Mouse (Mus musculus): ENCODE data around the gene Nkx2-2. TPM values are rescaled to one million over a fixed set of nuclear protein-coding genes. Genes with fewer than 3 reads are reported as not detected.

Gene Nkx2-2
- not detected in 2 replicates for total RNA-seq (2015)
- not detected in 2 replicates for total RNA-seq (2017)

DNA sequence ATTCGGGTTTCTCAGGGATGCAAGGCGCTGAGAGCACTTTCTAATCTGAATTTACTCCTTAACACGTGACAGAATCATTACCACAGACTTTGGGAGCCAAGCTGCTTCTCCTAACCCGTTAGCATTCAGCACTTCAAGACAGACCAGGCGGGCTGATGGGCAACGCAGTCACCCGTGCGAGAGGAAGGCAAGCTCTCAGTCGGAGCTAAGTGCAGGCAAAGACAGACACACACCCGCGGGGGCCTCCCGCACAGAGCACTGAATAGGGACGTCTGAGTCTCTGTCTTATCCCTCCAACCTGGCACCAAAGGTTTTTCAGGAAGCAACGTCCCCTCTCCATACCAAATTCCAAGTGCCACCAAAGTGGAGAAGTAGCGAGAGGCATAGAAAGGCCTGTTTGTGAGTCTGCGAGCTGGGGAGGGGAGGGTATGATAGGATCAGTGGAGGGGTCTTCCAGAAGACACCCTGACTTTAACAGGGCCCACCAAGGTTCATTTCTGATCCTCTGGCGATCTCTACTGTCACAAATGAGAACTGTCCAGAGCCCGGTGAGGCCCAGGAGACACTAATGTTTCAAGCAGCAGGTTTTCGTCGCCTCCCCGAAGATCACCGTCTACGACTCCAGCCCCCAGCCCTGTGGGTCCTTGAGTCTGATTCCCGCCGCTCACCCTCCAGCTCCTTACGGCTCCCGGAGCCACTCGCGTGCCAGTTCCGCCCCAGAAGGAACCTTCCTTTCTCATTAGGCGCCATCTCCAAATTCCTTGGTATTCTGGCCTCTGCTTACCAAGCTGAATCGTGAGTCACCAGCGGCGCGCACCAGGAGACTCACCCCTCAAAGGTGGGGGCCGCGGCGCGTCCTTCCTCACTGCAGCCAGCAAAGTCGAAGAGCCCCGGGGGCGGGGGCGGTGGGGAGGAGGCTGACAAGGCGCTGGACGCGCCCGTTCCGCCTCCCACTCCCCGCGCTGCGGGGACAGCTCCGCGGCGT is at the start of gene Nkx2-2:
Gene Nkx2-2 (minus strand): TSS at position 973 of the 985 bp plus-strand sequence.
- no peak for ATAC-seq (ENCODE audit: poor library complexity, severe bottlenecking)

DNA sequence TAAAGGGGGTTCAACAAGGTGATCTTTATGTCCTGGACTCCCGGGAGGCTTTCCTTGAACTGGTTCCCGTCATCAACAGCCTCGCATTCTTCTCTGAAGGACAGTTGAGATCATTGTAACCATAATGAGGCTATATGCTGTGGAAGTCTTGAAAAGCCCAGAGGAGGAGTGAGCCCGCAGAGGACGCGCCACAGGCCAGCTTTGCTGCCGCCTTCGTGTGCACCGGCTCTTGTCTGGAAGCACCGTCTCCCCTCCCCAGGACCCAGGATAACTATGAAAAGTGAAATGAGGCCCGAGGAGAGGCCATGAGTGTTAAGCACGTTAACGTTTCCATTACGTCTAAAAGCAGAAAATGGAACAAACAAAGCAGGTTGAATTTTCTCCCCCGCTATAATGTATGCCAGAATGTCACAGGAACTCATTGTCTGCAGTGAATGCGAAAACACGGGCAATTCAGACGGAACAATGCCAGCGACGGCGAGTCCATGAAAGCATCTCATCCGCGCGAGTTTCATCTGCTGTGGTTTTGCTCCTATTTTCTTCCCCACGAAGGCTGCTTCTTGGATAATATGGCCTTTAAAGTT is 41.8 kb upstream of the Nkx2-2 start:
- ATAC-seq (ENCODE audit: poor library complexity, severe bottlenecking), result no peak

DNA sequence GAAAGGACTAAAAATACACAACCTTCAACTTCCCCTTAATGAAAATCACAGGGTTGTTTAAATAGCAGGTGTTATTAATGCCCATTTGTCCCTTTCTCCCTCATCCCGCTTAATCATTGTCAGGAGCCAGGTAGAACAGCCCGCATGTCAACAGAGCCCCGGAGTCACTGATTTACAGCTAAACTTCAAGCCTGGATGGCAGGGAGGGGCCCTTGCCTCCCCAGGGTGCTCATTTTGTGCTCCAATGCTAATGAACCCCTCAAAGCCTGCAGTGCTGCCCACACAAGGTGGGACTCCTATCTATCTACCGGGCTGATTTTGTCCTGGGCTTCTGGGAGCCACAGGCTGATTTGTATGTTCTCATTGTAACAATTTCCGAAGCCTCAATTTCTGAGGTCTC is 37.1 kb upstream of the Nkx2-2 start:
- no peak for ATAC-seq (ENCODE audit: poor library complexity, severe bottlenecking)

DNA sequence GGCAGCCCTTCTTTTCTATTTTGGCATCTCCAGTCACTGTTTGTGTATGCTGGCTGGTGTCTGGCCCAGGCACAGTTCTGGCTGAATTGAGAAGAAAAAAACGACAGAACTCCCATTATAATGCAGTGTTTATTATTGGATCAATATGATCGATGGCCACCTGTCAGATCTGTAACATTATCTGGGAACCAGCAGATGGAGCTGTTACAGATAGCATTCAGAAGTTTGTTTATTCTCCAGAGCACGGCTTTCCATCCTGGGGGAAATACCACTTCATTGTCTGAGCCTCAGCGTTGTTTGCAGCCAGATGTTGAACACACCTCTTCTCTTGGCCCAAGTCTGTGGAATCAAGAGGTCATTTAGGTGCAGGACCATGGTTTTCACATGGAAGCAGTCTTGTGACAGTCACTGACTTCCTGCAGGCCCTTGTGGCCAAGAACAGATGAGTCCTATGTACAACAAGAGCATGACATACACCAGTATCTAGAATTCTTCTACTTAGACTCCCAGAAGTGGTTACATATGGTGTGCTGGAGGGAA is 11.1 kb upstream of the Nkx2-2 start:
- ATAC-seq (ENCODE audit: poor library complexity, severe bottlenecking), result no peak

DNA sequence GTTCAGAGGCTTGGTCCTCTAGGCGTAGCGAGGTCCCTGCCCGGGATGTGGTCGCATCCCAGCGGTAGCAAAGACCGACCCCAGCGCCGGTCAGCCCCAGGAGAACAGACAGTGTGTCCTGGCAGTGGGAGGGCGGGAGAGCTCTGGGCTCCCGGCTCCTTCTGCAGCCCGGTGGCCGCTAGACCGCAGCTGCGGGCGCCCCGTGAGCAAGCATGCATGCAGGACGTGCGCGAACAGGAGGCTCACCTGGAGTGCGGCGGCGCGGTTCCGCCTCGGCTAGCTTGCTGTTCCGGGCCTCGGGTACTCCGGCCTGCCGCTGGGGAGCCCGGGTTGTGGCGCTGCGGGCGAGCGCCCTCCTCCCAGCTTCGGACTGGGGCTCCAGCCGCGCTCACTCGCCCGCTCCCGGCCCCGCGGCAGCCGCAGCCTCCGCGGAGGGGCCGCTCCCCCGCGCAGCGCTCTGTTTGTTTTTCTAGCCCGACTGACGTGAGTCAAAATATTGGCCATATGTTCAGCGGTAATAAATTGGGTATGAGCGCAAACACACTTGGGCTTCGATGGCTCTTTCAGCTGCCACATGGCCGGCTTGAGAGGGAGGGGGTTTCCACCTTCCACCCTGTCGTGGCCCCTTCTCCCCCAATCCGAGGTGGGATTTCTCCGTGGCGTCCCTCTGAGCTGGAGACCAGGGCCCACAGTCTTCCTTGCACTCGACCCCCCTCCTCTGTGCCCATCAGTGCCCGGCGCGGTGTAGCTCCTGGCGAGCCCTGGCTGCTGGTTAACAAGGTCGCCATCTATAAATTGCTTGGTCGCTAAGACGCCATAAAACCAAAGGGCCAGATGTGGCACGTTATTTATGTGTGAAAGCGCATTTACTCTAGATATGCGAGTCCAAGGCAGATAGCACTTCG is 920 bp upstream of the Nkx2-2 start:
- ATAC-seq (ENCODE audit: poor library complexity, severe bottlenecking), result no peak

DNA sequence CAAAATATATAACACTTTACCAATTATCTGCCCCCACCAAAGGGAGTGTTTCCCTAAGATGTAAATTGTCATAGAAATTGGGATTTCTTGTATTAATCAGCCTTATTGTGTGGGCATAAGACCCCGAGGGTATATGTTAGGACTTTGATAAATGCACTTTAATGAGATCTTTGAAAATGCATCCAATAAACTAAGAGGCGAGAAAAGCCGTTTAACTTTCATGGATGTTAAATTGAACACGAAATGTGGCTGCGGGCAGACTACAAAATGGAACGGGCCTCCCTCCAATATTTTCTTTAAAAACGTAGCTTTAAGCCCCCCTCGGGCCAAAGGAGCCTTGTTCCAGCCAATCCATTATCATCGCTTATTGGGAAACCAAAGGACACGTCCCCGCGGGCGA is 1.3 kb downstream of the Nkx2-2 start:
- no peak for ATAC-seq (ENCODE audit: poor library complexity, severe bottlenecking)

DNA sequence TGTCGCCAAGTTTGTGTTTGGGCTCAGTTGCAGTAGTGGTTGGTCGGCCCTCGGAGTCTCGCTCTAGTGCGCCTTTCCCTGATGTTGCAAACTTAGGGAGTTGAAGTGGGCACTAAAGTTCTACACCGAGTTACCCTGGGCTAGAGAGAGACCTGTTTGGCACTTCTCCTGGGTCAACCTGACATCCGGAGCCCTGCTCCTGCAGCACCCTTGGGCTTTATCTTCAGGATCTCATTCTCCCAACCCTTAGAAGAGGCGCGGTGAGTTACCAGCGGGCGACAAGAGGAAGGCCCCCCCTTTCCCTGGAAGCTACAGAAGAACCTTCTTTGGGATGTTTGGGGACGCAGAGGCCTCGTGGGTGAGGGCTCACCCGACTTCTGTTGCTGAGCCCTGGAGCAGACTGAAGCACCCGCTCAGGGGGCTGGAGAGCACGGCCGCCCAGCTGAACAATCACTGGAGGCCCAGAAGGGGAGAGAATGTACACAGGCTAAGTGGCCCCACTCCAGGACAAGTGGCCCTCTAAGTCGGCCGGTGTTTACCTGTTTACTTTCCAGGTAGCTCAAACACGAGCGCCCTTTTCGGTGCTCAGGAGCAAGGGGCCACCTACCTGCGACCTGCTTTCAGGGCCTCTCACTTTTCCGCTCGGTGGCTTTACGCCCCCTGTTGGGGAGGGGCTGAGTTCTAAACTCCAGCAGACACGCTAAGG is 3.6 kb downstream of the Nkx2-2 start:
- ATAC-seq (ENCODE audit: poor library complexity, severe bottlenecking), result no peak

DNA sequence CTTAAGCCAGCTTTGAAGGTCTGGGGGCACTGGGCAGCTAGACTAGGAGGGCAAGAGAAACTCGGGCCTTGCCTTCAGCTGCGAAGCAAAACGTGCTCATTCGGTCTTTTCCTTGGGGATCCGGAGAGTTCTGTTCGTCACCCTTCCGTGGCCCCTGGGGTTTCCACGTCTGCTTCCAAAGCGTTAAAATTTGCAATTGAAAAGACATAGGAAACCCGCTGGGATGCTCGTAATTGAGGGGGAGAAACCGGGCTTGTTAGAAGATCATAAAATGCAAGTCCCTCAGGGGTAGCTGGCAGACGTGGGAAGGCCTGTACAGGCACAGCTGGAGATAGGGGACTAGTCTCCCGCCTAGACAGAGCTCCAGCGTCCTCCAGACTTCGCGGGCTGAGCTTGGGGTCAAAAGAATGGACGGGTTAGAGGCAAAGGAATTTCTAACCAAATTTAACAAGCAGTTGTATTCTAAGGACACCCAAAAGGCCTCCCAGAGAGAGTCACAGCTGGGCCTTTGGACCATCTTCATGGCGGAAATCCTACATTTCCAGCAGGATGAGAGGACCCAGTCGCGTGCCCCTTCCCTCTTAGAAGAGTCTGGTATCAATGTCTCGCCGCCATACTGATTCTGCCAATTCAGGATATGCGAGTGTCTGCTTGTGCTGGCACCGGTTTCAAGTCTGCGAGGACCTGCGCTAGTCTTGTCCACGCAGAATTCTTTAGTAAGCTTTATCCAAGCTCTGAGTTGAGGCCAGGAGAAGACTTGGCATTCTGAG is 4.3 kb downstream of the Nkx2-2 start:
- no peak for ATAC-seq (ENCODE audit: poor library complexity, severe bottlenecking)

DNA sequence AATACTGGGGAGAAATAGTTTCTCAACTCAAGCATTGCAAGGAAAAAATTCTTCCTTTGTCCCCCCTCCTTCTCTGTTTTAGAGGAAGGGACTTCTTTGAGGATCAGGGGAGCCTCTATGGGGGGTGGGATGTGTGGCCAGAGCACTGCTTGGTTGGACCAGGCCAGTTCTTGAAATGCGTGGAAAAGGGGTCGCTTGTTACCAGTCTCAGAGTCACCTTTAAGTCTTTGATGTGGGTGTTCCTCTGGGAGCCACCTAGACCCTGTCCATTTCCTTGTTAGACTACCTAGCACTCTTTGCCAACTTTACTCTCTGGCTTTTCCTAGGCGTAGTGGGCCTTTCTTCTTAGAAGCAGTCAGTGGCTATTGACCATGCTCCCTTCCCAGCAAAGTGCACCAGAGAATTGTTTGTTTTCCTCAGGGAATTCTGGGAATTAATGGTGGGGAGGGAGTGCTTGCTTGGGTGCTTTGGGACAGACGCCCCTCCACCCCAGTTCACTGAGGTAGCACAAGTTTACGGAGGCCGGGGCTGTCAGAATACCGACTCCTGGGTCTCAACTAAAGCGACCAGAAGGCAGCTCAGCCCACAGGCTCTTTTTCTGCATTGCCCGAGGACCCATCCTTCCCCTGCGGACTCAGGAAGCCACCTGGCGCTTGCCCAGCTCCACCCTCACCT is 5.0 kb downstream of the Nkx2-2 start:
- no peak for ATAC-seq (ENCODE audit: poor library complexity, severe bottlenecking)

DNA sequence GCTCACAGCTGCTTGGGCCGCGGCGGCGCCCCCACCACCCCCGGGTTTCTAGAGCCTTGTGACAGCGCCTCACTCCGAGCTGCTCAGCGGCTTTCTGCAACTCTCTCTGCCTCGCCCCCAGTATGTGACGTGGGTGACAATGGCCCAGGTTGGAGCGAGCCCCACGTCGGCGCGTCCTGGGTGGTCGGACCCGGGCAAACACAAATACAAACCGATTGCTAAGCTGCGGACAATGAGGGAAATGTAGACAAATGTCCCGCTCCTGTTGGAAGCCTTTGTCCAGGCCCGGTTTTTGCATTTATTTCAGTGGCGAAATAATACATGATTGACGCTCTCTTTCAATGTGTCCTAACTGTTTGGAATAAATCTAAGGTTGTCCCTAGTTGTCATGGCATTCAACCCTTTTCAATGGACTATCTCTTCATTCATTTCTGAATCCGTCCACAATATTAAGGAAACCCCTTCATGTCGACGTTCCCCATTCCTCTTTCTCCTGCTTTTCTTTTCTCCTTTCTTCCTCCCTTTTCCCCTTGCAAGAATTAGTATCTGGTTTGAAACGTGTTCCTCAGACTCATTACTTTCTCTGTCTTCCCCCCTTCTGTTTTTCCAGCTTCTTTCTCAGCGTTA is 5.9 kb downstream of the Nkx2-2 start:
- ATAC-seq (ENCODE audit: poor library complexity, severe bottlenecking), result no peak

DNA sequence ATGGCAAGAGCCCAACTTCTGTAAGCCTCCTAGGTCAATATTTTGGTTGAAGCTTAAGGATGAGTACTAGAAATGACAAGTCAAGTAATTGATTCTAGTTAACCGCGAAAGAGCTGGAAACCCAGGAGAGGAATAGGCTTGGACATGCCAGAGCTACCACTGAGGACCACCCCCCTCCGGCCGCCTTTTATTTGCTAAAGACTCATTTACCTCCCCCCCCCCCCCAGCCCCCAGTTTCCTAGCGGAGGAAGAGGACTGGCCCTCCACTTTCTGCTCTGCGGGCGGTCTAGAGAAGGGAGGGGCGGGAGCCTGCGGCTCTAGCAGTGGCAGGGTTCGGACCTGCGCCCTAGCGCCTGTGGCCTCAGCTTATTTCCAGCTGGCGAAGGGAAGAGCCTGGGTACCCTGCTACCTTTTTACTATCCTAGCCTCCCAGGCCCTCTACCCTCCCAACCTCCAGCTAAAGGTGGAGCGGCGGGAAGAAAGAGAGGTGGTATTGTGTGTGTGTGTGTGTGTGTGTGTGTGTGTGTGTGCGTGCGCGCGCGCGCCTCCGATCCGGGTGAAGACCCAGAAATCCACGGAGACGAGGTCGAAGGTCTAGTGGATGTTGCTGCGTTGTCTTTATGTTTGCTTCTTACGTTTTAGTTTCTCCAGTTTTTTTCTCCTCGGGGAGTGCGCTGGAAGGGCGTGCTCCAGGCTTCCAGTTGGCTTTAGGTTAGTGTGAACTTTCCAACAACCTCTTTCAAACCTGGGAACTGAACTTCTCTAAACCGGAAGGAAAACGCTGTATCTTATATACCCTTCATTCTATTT is 6.8 kb downstream of the Nkx2-2 start:
- ATAC-seq (ENCODE audit: poor library complexity, severe bottlenecking), result no peak

DNA sequence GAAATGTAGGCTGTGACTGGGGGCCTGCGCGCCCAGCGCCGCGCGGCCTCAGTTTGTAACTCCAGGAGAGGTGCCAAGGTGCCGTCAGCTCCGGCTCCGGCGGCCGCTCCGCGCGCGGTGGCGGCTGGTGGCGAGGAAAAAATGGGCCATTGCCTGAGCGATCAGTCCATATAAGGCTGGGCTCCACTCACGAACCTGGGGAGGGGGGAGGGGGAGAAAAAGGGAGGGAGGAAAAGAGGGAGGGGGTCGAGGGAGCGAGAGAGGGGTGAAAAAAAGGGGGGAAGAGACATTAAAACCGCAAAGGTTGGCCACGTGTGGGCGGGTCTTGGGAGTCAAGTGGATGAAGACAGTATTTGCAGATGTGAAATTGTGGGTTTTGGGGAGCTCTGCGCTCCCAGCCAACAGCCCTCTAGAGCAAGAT is 7.8 kb downstream of the Nkx2-2 start:
- no peak for ATAC-seq (ENCODE audit: poor library complexity, severe bottlenecking)

DNA sequence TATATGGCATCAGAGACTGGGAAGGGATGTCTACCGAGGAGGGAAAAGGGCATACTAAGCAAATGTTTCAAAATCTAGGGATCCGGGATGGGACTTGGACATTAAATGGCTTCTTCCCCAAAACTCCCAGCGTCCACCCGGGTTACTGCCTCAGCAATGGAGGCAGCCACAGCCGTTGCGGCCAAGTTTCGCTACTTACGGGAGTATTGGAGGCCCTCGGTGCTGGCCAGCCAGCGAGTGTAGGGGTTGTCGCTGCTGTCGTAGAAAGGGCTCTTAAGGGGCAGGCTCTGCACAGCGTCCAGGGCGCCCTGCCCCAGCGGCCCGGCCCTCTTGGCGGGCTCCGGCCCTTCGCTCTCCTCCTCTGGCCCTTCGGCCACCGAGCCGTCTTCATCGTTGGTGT is 8.5 kb downstream of the Nkx2-2 start:
- ATAC-seq (ENCODE audit: poor library complexity, severe bottlenecking), result no peak

DNA sequence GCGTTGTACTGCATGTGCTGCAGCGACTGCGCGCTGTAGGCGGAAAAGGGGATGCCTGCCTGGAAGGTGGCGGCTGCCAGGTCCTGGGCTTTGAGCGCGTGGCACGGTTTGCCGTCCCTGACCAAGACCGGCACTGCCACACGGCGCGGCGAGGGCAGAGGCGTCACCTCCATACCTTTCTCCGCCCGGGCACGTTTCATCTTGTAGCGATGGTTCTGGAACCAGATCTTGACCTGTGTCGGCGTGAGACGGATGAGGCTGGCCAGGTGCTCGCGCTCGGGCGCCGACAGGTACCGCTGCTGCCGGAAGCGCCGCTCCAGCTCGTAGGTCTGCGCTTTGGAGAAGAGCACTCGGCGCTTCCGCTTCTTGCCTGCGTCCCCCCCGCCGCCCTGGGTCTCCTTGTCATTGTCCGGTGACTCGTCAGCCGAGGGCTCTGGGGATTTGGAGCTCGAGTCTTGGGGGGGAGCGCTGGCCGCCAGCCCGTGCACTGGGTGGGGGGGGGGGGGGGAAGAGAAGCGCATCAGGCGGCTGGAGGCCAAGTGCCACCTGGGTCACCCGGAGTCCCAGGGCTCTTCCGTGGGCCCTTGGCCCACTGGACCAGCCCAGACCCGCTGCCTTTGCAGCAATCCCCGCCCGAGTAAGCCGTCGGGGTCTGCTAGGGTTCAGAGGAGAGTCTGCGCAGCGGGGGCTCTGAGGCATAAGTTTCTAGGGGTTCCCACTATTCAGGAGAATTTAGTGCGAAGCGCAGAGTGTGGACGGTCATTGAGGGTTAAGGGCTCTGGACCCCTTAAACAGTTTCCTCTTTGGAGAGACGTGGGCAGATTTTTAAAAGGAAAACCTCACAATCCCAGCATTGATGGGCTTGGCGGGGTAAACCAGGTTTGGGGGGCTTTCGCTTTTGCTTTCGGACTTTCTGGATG is 9.7 kb downstream of the Nkx2-2 start:
- peak; percentile 46 for ATAC-seq (ENCODE audit: poor library complexity, severe bottlenecking)

DNA sequence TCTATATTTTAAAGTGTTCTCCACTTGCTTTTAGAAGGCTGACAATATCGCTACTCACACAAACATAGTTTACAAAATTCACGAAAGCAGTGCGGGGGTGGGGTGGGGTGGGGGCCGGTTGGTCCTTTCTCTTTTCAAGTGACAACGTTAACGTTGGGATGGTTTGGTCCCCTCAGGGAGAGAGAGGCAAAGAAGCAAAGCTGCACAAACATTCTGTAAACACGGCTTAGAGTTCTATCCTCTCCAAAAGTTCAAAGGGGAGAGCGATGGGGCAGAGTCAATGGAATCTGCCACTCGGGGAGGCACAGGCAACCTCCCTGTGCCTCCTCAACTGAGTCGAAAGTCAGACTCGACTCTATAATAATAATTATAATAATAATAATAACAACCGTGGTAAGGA is 10.5 kb downstream of the Nkx2-2 start:
- no peak for ATAC-seq (ENCODE audit: poor library complexity, severe bottlenecking)

DNA sequence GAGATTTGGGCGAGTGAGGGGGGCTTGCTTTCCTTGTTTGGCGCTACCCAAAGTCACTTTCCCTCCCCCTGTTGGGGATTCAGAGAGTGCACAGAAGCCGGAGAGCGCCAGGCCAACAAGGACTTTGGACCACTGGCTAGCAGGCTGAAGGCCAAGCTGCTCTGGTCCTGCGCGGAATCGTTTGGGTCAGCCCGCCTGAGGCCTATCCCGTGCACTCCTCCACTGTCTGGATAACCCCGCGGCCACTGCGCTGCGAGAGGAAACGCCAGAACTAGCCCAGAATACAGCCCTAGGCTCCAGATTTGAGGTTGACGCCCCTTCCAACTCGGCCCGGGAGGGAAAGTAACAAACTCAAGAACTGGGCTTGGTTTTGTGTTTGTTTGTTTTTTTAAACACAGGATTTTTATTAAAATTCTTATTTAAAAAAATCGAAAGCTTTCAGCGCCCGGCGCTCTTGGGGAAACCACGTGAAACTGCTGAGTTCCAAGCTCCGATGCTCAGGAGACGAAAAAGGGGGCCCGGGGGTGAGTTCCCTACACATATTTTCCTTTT is 11.3 kb downstream of the Nkx2-2 start:
- ATAC-seq (ENCODE audit: poor library complexity, severe bottlenecking), result no peak
